ENCODE assay signal across 8 mouse cellular contexts in genomic region chr4:114909602-114910484, GRCm38 (mm10). TPM values are rescaled to one million over a fixed set of nuclear protein-coding genes. Genes with fewer than 3 reads are reported as not detected.
DNase-seq lines count a peak whose midpoint lies in the region; ATAC-seq lines count a peak whose summit lies in the region.

No protein-coding gene starts in this region.

- peak overlapping the region; percentile 63 for H3K4me3 ChIP-seq in embryonic facial prominence, embryonic 11.5 days (ENCODE audit: low read depth, low read length)
- H3K4me3 ChIP-seq in hindbrain, embryonic 15.5 days: peak overlapping the region; percentile 39
- peak overlapping the region; percentile 61 for H3K4me3 ChIP-seq in liver, embryonic 16.5 days (ENCODE audit: low read depth, low read length)
- H3K4me3 ChIP-seq in neural tube, embryonic 13.5 days: peak overlapping the region; percentile 42

- H3K9ac ChIP-seq in embryonic facial prominence, embryonic 11.5 days (replicated peaks; ENCODE audit: low read length): peak overlapping the region; percentile 65
- 0 out of 2 replicates have a peak overlapping the region, but pooled peaks have one; percentile 3 for H3K9ac ChIP-seq in hindbrain, embryonic 15.5 days
- H3K9ac ChIP-seq in liver, embryonic 16.5 days (ENCODE audit: low read depth, low read length): no peak overlapping the region
- 0 out of 2 replicates have a peak overlapping the region, but pooled peaks have one; percentile 39 for H3K9ac ChIP-seq in neural tube, embryonic 13.5 days

- H3K4me1 ChIP-seq in embryonic facial prominence, embryonic 11.5 days (ENCODE audit: control insufficient read depth, insufficient read depth, low read length): no peaks in the 10 kb centered on the region
- H3K4me1 ChIP-seq in hindbrain, embryonic 15.5 days (replicated peaks): peaks cover 20% of the 10 kb centered on the region
- peaks cover 6% of the 10 kb centered on the region; the same call in 1 of the 2 replicates for H3K4me1 ChIP-seq in liver, embryonic 16.5 days (ENCODE audit: control insufficient read depth, low read depth, low read length)
- H3K4me1 ChIP-seq in neural tube, embryonic 13.5 days (replicated peaks): peaks cover 36% of the 10 kb centered on the region

- H3K36me3 ChIP-seq in embryonic facial prominence, embryonic 11.5 days (replicated peaks; ENCODE audit: control insufficient read depth, insufficient read depth, low read depth, low read length): no peaks in the 10 kb centered on the region
- no peaks in the 10 kb centered on the region for H3K36me3 ChIP-seq in hindbrain, embryonic 15.5 days
- no peaks in the 10 kb centered on the region for H3K36me3 ChIP-seq in liver, embryonic 16.5 days (ENCODE audit: control insufficient read depth, insufficient read depth)
- H3K36me3 ChIP-seq in neural tube, embryonic 13.5 days: no peaks in the 10 kb centered on the region

- no peak for ATAC-seq in embryonic facial prominence, embryonic 11.5 days (replicated peaks; ENCODE audit: insufficient number of reproducible peaks, low FRiP score, low TSS enrichment, low read depth)
- no peak for ATAC-seq in hindbrain, embryonic 15.5 days (ENCODE audit: low FRiP score, low read depth)
- no peak for ATAC-seq in liver, embryonic 16.5 days (ENCODE audit: low read depth)
- no peak for ATAC-seq in neural tube, embryonic 13.5 days (ENCODE audit: low read depth)
- no peak for ATAC-seq in cerebellum, adult (ENCODE audit: insufficient number of reproducible peaks, low FRiP score, low TSS enrichment)

- peaks cover 76% of the 10 kb centered on the region for H3K27me3 ChIP-seq in embryonic facial prominence, embryonic 11.5 days (ENCODE audit: control insufficient read depth, insufficient read depth, low read length)
- peaks cover 97% of the 10 kb centered on the region for H3K27me3 ChIP-seq in hindbrain, embryonic 15.5 days
- H3K27me3 ChIP-seq in liver, embryonic 16.5 days (ENCODE audit: control insufficient read depth, insufficient read depth, low read depth, low read length): peaks cover 100% of the 10 kb centered on the region
- H3K27me3 ChIP-seq in neural tube, embryonic 13.5 days: peaks cover 100% of the 10 kb centered on the region

- under 1% methylated on average over 20 of the region's 20 CpGs for WGBS in embryonic facial prominence, embryonic 11.5 days
- 2% methylated on average over 20 of the region's 20 CpGs for WGBS in hindbrain, embryonic 15.5 days
- WGBS in liver, embryonic 16.5 days (ENCODE audit: insufficient replicate concordance): under 1% methylated on average over 20 of the region's 20 CpGs
- WGBS in neural tube, embryonic 13.5 days: 2% methylated on average over 20 of the region's 20 CpGs

- peak; percentile 43 for DNase-seq in spleen, adult 12 weeks (ENCODE audit: low spot score)
- no peak for DNase-seq in spleen, postnatal 4 days (ENCODE audit: low spot score in 2 of 2)
- DNase-seq in embryonic facial prominence, embryonic 11.5 days (ENCODE audit: low spot score): peak; percentile 85
- DNase-seq in left cerebral cortex, postnatal 36 days (ENCODE audit: low spot score in 2 of 2): no peak

- H3K4me2 ChIP-seq in embryonic facial prominence, embryonic 11.5 days (ENCODE audit: low read depth, low read length): peak overlapping the region; percentile 76
- H3K4me2 ChIP-seq in hindbrain, embryonic 15.5 days: peak overlapping the region; percentile 63
- peak overlapping the region; percentile 84 for H3K4me2 ChIP-seq in liver, embryonic 16.5 days (ENCODE audit: low read depth, low read length)
- H3K4me2 ChIP-seq in neural tube, embryonic 13.5 days: peak overlapping the region; percentile 61

- no peak overlapping the region; the same call in 1 of the 2 replicates for H3K27ac ChIP-seq in embryonic facial prominence, embryonic 11.5 days (replicated peaks; ENCODE audit: low read depth, low read length)
- H3K27ac ChIP-seq in hindbrain, embryonic 15.5 days (replicated peaks): no peak overlapping the region
- no peak overlapping the region for H3K27ac ChIP-seq in liver, embryonic 16.5 days (ENCODE audit: low read length)
- H3K27ac ChIP-seq in neural tube, embryonic 13.5 days (replicated peaks): no peak overlapping the region

- intact Hi-C loops in left cerebral cortex, postnatal 36 days (cut with DNase I): loop anchor here (5.0 kb wide), 2 partner anchors 243 to 1027 kb away; partner anchors contain the start of gene Dmbx1

- no peaks in the 10 kb centered on the region for H3K9me3 ChIP-seq in embryonic facial prominence, embryonic 11.5 days (replicated peaks; ENCODE audit: control insufficient read depth, low read length)
- H3K9me3 ChIP-seq in hindbrain, embryonic 15.5 days: no peaks in the 10 kb centered on the region
- H3K9me3 ChIP-seq in liver, embryonic 16.5 days (replicated peaks; ENCODE audit: control insufficient read depth, low read length): no peaks in the 10 kb centered on the region
- no peaks in the 10 kb centered on the region; the same call in 1 of the 2 replicates for H3K9me3 ChIP-seq in neural tube, embryonic 13.5 days

RNA-seq across cellular contexts. Expression of gene Foxd2, which starts 1.2 kb away (rescaled TPM):
- 2.7 and 3.6 TPM in 2 replicates for polyA plus RNA-seq in embryonic facial prominence, embryonic 11.5 days (2014; fragmentation: Nextera tagmentation; extraction: Ambion mirVana)
- polyA plus RNA-seq in hindbrain, embryonic 15.5 days (2015; fragmentation: Nextera tagmentation; extraction: Ambion mirVana): 0.18 and 0.45 TPM in 2 replicates
- not detected in 2 replicates for polyA plus RNA-seq in liver, embryonic 16.5 days (2015; fragmentation: Nextera tagmentation; extraction: Ambion mirVana)
- 0.50 and 0.62 TPM in 2 replicates for polyA plus RNA-seq in neural tube, embryonic 13.5 days (2015; fragmentation: Nextera tagmentation; extraction: Ambion mirVana)
- total RNA-seq in left cerebral cortex, postnatal 36 days (2021): under 1 TPM; 0.27 to 0.39 TPM

RNA-seq across cellular contexts. Expression of gene Foxe3, which starts 16.0 kb away (rescaled TPM):
- 1.1 and 3.1 TPM in 2 replicates for polyA plus RNA-seq in embryonic facial prominence, embryonic 11.5 days (2014; fragmentation: Nextera tagmentation; extraction: Ambion mirVana)
- not detected in 2 replicates for polyA plus RNA-seq in hindbrain, embryonic 15.5 days (2015; fragmentation: Nextera tagmentation; extraction: Ambion mirVana)
- not detected in 2 replicates for polyA plus RNA-seq in liver, embryonic 16.5 days (2015; fragmentation: Nextera tagmentation; extraction: Ambion mirVana)
- polyA plus RNA-seq in neural tube, embryonic 13.5 days (2015; fragmentation: Nextera tagmentation; extraction: Ambion mirVana): not detected in 2 replicates
- total RNA-seq in left cerebral cortex, postnatal 36 days (2021): not detected

Comparison
In these comparisons a context has a peak if more than half of its experiments do, and no peak if none do; other contexts are left out.
1. DNase-seq: peak in spleen, adult 12 weeks (single experiment) and embryonic facial prominence, embryonic 11.5 days (single experiment); none in spleen, postnatal 4 days (0 of 2) and left cerebral cortex, postnatal 36 days (0 of 2).
2. Peak in every context shown above with its lines, with median percentiles within 50 percentile points of each other: H3K4me2 ChIP-seq and H3K4me3 ChIP-seq.